Mouse (Mus musculus) lung, postnatal 0 days (tissue): Measurements from ENCODE around the gene Pm20d1. TPM values are rescaled to one million over a fixed set of nuclear protein-coding genes. Genes with fewer than 3 reads are reported as not detected.
A peak's percentile ranks its signal among the peaks of the same experiment; 100 is the strongest.

ENCODE experiments used
- ATAC-seq: fragments of 200-750 bp; cut with Nextera tagmentation; 2 replicates; pipeline ENCODE4 v1.8.0; 2017; ENCODE audit warnings: moderate library complexity
- DNase-seq: peaks from one replicate; pipeline ENCODE4 v3.0.0-alpha.2; 2016; ENCODE audit warnings: low spot score
- H3K27ac ChIP-seq: fragments of 300-500 bp; sonication (generic); 2 replicates; pipeline ENCODE4 v1.5.1; 2014; ENCODE audit warnings: antibody characterized with exemption, mild to moderate bottlenecking, low read length, mixed read lengths
- H3K27me3 ChIP-seq: fragments of 300-500 bp; sonication (generic); replicated peaks from 2 replicates; pipeline ENCODE4 v1.6.1; 2014; ENCODE audit warnings: low read length, mixed read lengths; ENCODE audit not compliant: insufficient read depth
- H3K36me3 ChIP-seq: fragments of 300-500 bp; sonication (generic); 2 replicates; pipeline ENCODE4 v1.6.1; 2014; ENCODE audit warnings: low read length, mixed read lengths; ENCODE audit not compliant: insufficient read depth
- H3K4me1 ChIP-seq: fragments of 300-500 bp; sonication (generic); 2 replicates; pipeline ENCODE4 v1.6.1; 2014; ENCODE audit warnings: antibody characterized with exemption, low read depth, low read length, mixed read lengths; ENCODE audit not compliant: insufficient read depth
- H3K4me2 ChIP-seq: fragments of 300-500 bp; sonication (generic); replicated peaks from 2 replicates; pipeline ENCODE4 v1.6.1; 2014; ENCODE audit warnings: low read depth, mild to moderate bottlenecking, low read length, moderate library complexity, mixed read lengths
- H3K4me3 ChIP-seq: fragments of 300-500 bp; sonication (generic); 2 replicates; pipeline ENCODE4 v1.5.1; 2014; ENCODE audit warnings: low read depth, low read length
- H3K9ac ChIP-seq: fragments of 300-500 bp; sonication (generic); replicated peaks from 2 replicates; pipeline ENCODE4 v1.6.1; 2014; ENCODE audit warnings: low read depth, mild to moderate bottlenecking
- H3K9me3 ChIP-seq: fragments of 300-500 bp; sonication (generic); 2 replicates; pipeline ENCODE4 v1.6.1; 2016; ENCODE audit warnings: low read length, mixed read lengths
- CTCF ChIP-seq: IDR thresholded peaks from 2 replicates; pipeline ENCODE4 v1.5.1; 2016; ENCODE audit warnings: antibody characterized with exemption, mild to moderate bottlenecking
- EP300 ChIP-seq: IDR thresholded peaks from 2 replicates; pipeline ENCODE4 v1.6.1; 2016; ENCODE audit warnings: antibody characterized with exemption, mild to moderate bottlenecking, control low read depth
- WGBS: fragments of 180-500 bp; shearing (Covaris S2); extraction: QIAGEN DNeasy Blood & Tissue Kit; methylation state at CpG from one replicate; pipeline ENCODE4 v1.1.7; 2014; 5-methylcytosine and 5-hydroxymethylcytosine counted together
- polyA plus RNA-seq: library from polyadenylated mRNA; unstranded; fragments of >200 nt; fragmentation: Nextera tagmentation; extraction: Ambion mirVana; gene quantifications from 2 replicates; pipeline ENCODE4 v1.2.1, GENCODE M21; 2015

Pm20d1 gene
- polyA plus RNA-seq, 1 experiment from 2014 or later, result 1.6 TPM

DNA sequence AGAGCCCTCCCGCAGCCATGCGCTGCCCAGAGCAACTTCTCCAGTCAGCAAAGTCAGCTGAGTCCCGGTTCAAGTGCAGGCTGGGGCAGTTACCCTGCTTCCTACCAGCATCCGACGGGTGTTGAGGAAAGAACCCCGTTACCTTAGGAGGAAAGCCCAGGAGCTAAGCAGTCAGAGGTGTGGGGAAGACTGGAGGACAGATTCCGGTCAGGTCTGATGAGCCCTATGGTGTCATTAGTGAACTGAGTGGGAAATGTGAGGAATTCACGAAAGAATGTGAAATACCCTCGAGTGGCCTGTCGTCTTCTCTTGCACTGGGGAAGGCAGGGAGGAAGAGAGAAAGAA, 70.7 kb downstream of the Pm20d1 start:
- no peak for TF ChIP-seq EP300
- TF ChIP-seq CTCF, result no peak
- DNase-seq, result peak; percentile 27
- 14% methylated on average over 10 of the region's 10 CpGs for WGBS
- peak overlapping the region; percentile 46 for H3K9ac ChIP-seq
- peak overlapping the region; percentile 60 for H3K4me3 ChIP-seq
- H3K36me3 ChIP-seq, result no peaks in the 10 kb centered on the region; the same call in 1 of the 2 replicates
- H3K4me2 ChIP-seq, result peak overlapping the region; percentile 90
- H3K9me3 ChIP-seq, result no peaks in the 10 kb centered on the region
- peak; percentile 13; the same call in 1 of the 2 replicates for ATAC-seq
- 0 out of 2 replicates have a peak, but pooled peaks cover 4% of the 10 kb centered on the region for H3K4me1 ChIP-seq
- H3K27ac ChIP-seq, result 0 out of 2 replicates have a peak overlapping the region, but pooled peaks have one; percentile 22
- H3K27me3 ChIP-seq, result no peaks in the 10 kb centered on the region

DNA sequence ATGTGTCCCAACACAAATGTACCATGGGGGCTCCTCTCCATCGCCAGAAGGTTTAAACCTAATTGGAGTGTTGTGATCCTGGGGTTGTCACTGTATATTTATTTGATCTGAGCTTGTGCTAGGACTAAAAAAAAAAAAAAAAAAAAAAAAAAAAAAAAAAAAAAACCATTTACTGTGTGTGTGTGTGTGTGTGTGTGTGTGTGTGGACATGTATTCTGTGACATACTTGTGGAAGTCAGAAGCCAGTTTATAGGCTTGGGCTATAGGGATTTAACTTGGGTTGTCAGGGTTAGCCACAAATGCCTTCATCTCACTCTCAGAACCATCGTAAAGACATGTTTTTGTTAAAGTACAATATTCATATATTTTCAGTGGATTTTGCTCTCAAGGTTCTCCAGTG, 72.4 kb downstream of the Pm20d1 start:
- Histone ChIP-seq H3K4me1 (0 out of 2 replicates have a peak, but pooled peaks cover 4% of the 10 kb centered on the region), H3K36me3 (no peaks in the 10 kb centered on the region; the same call in 1 of the 2 replicates), H3K4me2 (no peak overlapping the region), H3K4me3 (no peak overlapping the region), H3K27me3 (no peaks in the 10 kb centered on the region), H3K27ac (no peak overlapping the region), H3K9me3 (no peaks in the 10 kb centered on the region), H3K9ac (no peak overlapping the region)
- DNase-seq, result no peak
- no peak for TF ChIP-seq EP300
- no peak for TF ChIP-seq CTCF
- WGBS, result 74% methylated on average over 2 of the region's 2 CpGs
- ATAC-seq, result no peak

Other genes with a start within 250 kb of the Pm20d1 start
- not detected in 2 replicates for gene Avpr1b, start 198.1 kb upstream of the Pm20d1 start, polyA plus RNA-seq
- 0.80 and 1.1 TPM in 2 replicates for gene Ctse, start 159.1 kb upstream of the Pm20d1 start, polyA plus RNA-seq
- 3.8 and 4.0 TPM in 2 replicates for gene Rab7b, start 108.7 kb upstream of the Pm20d1 start, polyA plus RNA-seq
- 10.9 and 12.3 TPM in 2 replicates for gene Slc26a9, start 53.4 kb upstream of the Pm20d1 start, polyA plus RNA-seq
- 12.1 and 13.1 TPM in 2 replicates for gene Slc41a1, start 30.1 kb downstream of the Pm20d1 start, polyA plus RNA-seq
- 23.1 and 26.3 TPM in 2 replicates for gene Rab29, start 69.8 kb downstream of the Pm20d1 start, polyA plus RNA-seq
- gene Nucks1, start 113.2 kb downstream of the Pm20d1 start, polyA plus RNA-seq, result 19.1 and 20.9 TPM in 2 replicates
- gene Slc45a3, start 165.6 kb downstream of the Pm20d1 start, polyA plus RNA-seq, result 5.7 and 6.9 TPM in 2 replicates
- gene Elk4, start 210.2 kb downstream of the Pm20d1 start, polyA plus RNA-seq, result 26.3 and 28.0 TPM in 2 replicates